Mouse (Mus musculus) heart, postnatal 0 days (tissue): ENCODE results near the gene Psen2.

Source experiments
- CTCF ChIP-seq: IDR thresholded peaks from 2 replicates; pipeline ENCODE4 v1.5.1; 2016; ENCODE audit warnings: antibody characterized with exemption, control low read depth, low read depth
- EP300 ChIP-seq: IDR thresholded peaks from 2 replicates; pipeline ENCODE4 v1.6.1; 2016; ENCODE audit warnings: antibody characterized with exemption, low read depth

DNA sequence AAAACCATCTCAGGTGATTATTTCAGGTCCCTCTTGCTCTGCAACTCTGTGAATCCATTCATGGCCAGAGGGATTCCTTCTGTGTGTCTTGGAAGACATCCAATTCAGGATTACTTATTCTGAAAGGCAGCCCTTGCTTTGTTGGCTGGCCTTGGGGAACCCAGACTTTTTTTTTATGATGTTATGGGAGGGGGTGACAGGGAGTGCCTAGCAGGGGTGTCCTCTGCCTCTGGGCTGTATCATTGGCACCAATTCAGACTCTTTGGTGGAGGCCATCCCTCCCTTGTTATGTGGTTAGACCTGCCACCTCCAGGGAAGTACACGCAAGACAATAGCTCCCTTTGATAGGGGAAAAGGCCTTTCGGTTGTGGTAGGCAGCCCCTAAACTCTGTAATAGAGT, 44.4 kb upstream of the Psen2 start:
- no peak for TF ChIP-seq CTCF
- no peak for TF ChIP-seq EP300
